Mouse (Mus musculus) limb, embryonic 12.5 days (tissue): ENCODE measurements around the gene Ppp1r12c. TPM values are rescaled to one million over a fixed set of nuclear protein-coding genes. Genes with fewer than 3 reads are reported as not detected.

Source experiments
- ATAC-seq: fragments of 200-750 bp; cut with Nextera tagmentation; 2 replicates; pipeline ENCODE4 v1.8.0; 2017; ENCODE audit warnings: low read depth, moderate TSS enrichment; ENCODE audit not compliant: insufficient number of reproducible peaks, insufficient read depth, low FRiP score, low TSS enrichment
- H3K27ac ChIP-seq: fragments of 300-500 bp; sonication (generic); 2 replicates; pipeline ENCODE4 v1.5.1; 2016; ENCODE audit warnings: mild to moderate bottlenecking, moderate library complexity
- H3K27me3 ChIP-seq: fragments of 300-500 bp; sonication (generic); 2 replicates; pipeline ENCODE4 v1.6.1; 2016; ENCODE audit warnings: mild to moderate bottlenecking, moderate library complexity
- H3K36me3 ChIP-seq: fragments of 300-500 bp; sonication (generic); 2 replicates; pipeline ENCODE4 v1.6.1; 2016; ENCODE audit warnings: mild to moderate bottlenecking, moderate library complexity
- H3K4me1 ChIP-seq: fragments of 300-500 bp; sonication (generic); replicated peaks from 2 replicates; pipeline ENCODE4 v1.6.1; 2016
- H3K4me2 ChIP-seq: fragments of 300-500 bp; sonication (generic); 2 replicates; pipeline ENCODE4 v1.6.1; 2016; ENCODE audit warnings: mild to moderate bottlenecking, moderate library complexity
- H3K4me3 ChIP-seq: fragments of 300-500 bp; sonication (generic); replicated peaks from 2 replicates; pipeline ENCODE4 v1.5.1; 2016; ENCODE audit warnings: mild to moderate bottlenecking
- H3K9ac ChIP-seq: fragments of 300-500 bp; sonication (generic); replicated peaks from 2 replicates; pipeline ENCODE4 v1.6.1; 2016; ENCODE audit warnings: mild to moderate bottlenecking, moderate library complexity
- H3K9me3 ChIP-seq: fragments of 300-500 bp; sonication (generic); 2 replicates; pipeline ENCODE4 v1.6.1; 2016; ENCODE audit warnings: mild to moderate bottlenecking, moderate library complexity
- WGBS: fragments of 180-500 bp; shearing (Covaris S2); methylation state at CpG from one replicate; pipeline ENCODE4 v1.1.7; 2016; 5-methylcytosine and 5-hydroxymethylcytosine counted together
- polyA plus RNA-seq: library from polyadenylated mRNA; unstranded; fragments of >200 nt; fragmentation: Nextera tagmentation; extraction: Ambion mirVana; gene quantifications from 2 replicates; pipeline ENCODE4 v1.2.1, GENCODE M21; 2016

Gene Ppp1r12c
- polyA plus RNA-seq, 1 experiment from 2014 or later, result 65.3 TPM

DNA sequence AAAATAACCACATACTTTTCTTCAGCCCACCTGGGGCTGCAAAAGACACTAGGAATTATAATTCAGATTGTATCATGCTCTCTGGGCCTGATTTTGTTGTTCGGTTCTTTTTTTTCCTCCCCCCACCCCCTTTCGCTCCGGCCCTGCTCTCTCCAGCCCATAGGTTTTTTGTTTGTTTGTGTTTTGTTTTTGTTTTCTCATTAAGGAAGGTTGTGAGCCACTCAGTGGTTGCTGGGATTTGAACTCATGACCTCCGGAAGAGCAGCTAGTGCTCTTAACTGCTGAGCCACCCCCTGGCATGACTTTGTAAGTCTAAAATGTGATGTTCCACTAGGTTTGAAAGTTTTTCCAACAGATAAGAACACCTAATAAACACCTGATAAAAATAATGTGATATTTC, 1.6 kb upstream of the Ppp1r12c start:
- Histone ChIP-seq H3K4me1 (peaks cover 24% of the 10 kb centered on the region), H3K36me3 (peaks cover 6% of the 10 kb centered on the region; the same call in 1 of the 2 replicates), H3K27ac (no peak overlapping the region), H3K27me3 (no peaks in the 10 kb centered on the region), H3K4me3 (no peak overlapping the region), H3K9me3 (no peaks in the 10 kb centered on the region), H3K9ac (no peak overlapping the region), H3K4me2 (0 out of 2 replicates have a peak overlapping the region, but pooled peaks have one; percentile 85)
- WGBS, result 78% methylated on average over 4 of the region's 4 CpGs
- no peak for ATAC-seq

DNA sequence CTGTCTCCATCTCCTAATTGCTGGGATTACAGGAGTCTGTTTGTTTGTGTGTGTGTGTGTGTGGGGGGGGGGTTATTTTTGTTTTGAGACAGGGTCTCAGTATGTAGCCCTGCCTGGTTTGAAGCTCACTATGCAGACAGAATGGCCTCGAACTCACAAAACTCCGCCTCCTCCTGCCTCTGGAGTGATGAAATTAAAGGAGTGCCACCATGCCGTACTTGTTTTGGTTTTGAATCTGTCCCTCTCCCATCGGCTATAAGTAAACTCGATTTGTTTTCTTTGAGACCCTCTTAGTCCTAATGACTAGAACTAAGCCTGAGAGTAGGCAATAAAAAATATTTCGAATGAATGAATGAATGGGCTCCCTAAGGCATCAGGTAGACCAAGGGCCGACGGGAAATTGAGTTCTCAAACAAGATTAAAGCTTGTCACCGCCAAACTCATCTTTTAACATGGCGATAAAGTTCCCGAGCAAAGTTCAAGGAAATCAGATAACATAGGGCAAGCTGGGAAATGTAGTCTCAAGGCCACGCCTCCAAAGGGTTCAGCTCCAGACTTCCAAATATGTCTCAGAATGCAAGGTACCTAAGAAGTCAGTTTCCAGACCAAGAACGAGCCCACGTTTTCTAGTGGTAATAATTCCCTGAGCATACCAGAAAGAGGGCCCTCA, 1.1 kb upstream of the Ppp1r12c start:
- H3K9me3 ChIP-seq, result no peaks in the 10 kb centered on the region
- H3K9ac ChIP-seq, result peak overlapping the region; percentile 95; the same call in 1 of the 2 replicates
- peak overlapping the region; percentile 89; the same call in 1 of the 2 replicates for H3K27ac ChIP-seq
- peak; percentile 48 for ATAC-seq
- H3K4me2 ChIP-seq, result peak overlapping the region; percentile 85
- no peaks in the 10 kb centered on the region for H3K27me3 ChIP-seq
- peaks cover 6% of the 10 kb centered on the region; the same call in 1 of the 2 replicates for H3K36me3 ChIP-seq
- peaks cover 29% of the 10 kb centered on the region for H3K4me1 ChIP-seq
- H3K4me3 ChIP-seq, result peak overlapping the region; percentile 89
- WGBS, result 7% methylated on average over 14 of the region's 14 CpGs

DNA sequence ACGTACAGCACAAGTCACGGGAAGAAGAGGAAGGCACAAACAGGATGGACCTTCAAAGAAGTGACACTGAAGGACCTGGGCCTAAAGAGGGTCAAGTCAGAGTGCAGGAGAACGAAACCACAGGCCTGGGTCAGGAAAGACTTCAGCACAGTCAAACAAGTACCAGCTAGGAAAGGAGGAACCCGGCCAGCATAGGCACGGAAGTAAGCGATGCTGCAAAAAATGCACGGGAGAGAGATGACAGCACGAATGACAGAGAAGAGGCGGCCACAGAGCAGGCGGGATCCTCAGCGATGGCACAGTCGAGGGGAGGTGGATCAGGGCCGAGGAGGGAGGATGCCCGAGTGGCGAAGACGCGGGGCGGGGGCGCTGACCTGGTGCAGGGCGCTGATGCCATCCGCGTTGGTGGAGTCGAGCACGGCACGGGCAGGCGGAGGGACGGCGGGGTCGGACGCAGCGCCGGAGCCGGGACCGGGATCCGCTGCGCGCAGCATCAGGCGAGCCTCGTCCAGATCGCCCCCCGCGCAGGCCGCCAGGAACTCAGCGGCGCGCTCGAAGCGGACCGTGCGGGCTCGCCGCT, 498 bp downstream of the Ppp1r12c start:
- peak overlapping the region; percentile 85 for H3K4me2 ChIP-seq
- no peaks in the 10 kb centered on the region for H3K9me3 ChIP-seq
- peak overlapping the region; percentile 89 for H3K4me3 ChIP-seq
- H3K36me3 ChIP-seq, result peaks cover 20% of the 10 kb centered on the region
- H3K27me3 ChIP-seq, result no peaks in the 10 kb centered on the region
- under 1% methylated on average over 40 of the region's 52 CpGs for WGBS
- peak overlapping the region; percentile 89 for H3K27ac ChIP-seq
- ATAC-seq, result peak; percentile 29
- peak overlapping the region; percentile 95 for H3K9ac ChIP-seq
- peaks cover 29% of the 10 kb centered on the region for H3K4me1 ChIP-seq

DNA sequence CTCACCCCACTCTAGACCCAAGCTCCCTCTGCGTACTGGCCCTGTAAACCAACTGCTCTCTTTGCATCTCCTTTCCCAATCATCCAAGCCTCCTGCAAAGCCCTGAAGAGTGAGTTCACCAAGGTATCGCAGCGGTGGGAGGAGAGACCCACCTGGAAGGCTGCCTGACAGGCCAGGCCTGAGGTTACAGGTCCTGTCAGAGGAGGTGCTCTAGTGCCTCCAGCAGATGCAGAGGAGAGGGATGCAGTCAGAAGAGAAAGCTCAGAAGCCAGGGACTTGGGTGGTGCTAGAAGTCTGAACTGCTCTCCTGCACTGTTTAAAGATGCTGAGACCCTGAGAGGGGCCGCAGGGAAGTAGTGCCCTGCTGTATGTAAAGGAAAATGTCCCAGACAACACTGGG, 2.4 kb downstream of the Ppp1r12c start:
- Histone ChIP-seq H3K36me3 (peaks cover 39% of the 10 kb centered on the region), H3K4me3 (no peak overlapping the region), H3K4me2 (no peak overlapping the region), H3K9ac (no peak overlapping the region), H3K27me3 (no peaks in the 10 kb centered on the region), H3K4me1 (peaks cover 29% of the 10 kb centered on the region), H3K27ac (no peak overlapping the region), H3K9me3 (no peaks in the 10 kb centered on the region)
- ATAC-seq, result no peak
- 83% methylated on average over 4 of the region's 4 CpGs for WGBS

DNA sequence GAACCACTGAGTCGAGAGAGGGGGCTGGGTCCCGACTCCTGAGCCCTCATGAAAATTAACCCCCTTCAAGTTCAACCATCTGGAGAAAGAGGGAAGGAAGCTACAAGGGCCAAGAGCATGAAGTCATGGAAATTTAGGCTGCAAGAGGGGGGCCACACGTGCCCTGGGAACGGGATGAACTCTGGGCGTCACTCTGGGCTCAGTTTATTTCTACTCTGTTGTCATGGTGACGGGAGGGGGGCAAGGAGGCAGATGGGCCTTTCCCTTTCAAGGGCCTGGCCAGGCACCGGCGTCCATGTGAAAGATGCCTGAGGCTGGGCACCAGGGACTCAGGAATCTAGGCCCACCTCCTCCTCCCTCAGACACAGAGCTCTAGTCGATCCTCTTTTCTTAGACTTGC, 3.2 kb downstream of the Ppp1r12c start:
- Histone ChIP-seq H3K27ac (no peak overlapping the region), H3K9ac (peak overlapping the region; percentile 3; the same call in 1 of the 2 replicates), H3K36me3 (peaks cover 45% of the 10 kb centered on the region), H3K4me2 (peak overlapping the region; percentile 15; the same call in 1 of the 2 replicates), H3K9me3 (no peaks in the 10 kb centered on the region), H3K4me1 (peaks cover 31% of the 10 kb centered on the region), H3K27me3 (no peaks in the 10 kb centered on the region), H3K4me3 (no peak overlapping the region)
- no peak for ATAC-seq
- WGBS, result 34% methylated on average over 9 of the region's 9 CpGs

DNA sequence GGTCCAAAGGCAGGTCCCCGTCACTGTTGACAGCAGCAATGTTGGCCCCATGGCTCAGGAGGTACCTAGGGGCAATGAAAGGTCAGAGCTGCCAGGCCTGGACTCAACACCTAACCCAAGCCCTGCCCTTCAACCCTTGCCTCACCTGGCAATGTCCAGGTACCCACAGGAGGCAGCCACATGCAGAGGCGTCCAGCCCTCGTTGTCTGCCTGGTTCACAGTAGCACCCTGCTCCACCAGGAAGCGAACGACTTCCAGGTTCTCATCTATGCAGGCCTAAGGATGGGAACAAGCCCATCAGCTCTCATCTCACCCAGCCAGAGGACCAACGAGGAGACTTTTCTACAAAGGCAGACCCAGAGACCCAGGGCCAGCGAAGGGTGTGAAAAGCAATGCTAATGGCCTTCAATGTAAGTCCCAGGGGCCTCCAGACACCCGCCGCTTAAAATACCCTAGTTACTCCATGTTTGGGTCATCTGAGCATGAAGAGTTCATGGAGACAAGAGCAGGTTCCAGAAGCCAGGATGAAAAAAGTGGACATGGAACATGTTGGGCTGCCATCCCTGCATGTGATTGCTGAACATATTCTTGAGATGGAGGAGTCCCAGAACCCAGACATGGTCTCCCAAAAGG, 4.1 kb downstream of the Ppp1r12c start:
- H3K4me1 ChIP-seq, result peaks cover 39% of the 10 kb centered on the region
- ATAC-seq, result no peak
- no peaks in the 10 kb centered on the region for H3K9me3 ChIP-seq
- H3K4me2 ChIP-seq, result no peak overlapping the region
- H3K27me3 ChIP-seq, result no peaks in the 10 kb centered on the region
- H3K9ac ChIP-seq, result no peak overlapping the region
- peaks cover 53% of the 10 kb centered on the region for H3K36me3 ChIP-seq
- 92% methylated on average over 9 of the region's 9 CpGs for WGBS
- no peak overlapping the region for H3K4me3 ChIP-seq
- no peak overlapping the region for H3K27ac ChIP-seq

DNA sequence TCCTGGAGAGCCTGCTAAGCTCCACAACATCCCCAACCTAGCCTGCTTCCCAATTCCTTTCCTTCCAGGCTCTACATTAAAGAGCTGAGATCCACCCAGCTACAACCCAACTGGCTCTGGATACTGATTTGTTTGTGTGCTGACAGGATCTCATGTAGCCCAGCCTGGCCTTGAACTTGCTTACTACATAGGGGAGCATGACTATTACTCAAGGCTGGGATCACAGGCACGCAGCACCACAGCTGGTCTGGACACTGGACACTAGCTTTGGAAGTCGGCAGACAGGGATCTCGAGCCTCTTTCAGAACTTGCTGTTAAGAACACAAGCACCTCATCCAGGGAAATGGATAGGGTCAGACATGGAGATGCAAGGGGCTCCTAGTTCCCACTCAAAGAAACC, 5.0 kb downstream of the Ppp1r12c start:
- no peak overlapping the region for H3K4me3 ChIP-seq
- H3K4me1 ChIP-seq, result peaks cover 46% of the 10 kb centered on the region
- H3K36me3 ChIP-seq, result peaks cover 61% of the 10 kb centered on the region
- H3K4me2 ChIP-seq, result no peak overlapping the region
- no peaks in the 10 kb centered on the region for H3K9me3 ChIP-seq
- 95% methylated on average over 3 of the region's 3 CpGs for WGBS
- H3K9ac ChIP-seq, result no peak overlapping the region
- no peak overlapping the region for H3K27ac ChIP-seq
- no peaks in the 10 kb centered on the region for H3K27me3 ChIP-seq
- no peak for ATAC-seq

DNA sequence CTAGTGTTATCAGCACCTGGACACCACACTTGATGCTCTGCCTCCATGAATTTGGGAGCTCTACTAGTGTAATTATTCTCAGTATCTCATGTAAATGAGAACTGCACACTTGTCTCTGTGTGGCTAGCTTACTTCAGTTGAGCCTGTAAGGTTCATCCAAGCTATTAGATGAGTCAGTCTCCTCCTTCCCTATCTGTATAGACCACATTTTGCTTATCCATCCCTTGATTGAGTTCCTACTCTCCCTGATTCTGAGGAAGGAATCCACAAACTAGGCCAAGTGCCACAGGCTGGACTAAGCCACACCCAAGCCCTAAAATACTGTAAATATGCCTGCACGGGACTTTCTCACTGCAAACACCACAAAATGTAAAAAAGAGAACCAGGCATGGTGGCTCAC, 7.5 kb downstream of the Ppp1r12c start:
- Histone ChIP-seq H3K27ac (no peak overlapping the region), H3K36me3 (peaks cover 74% of the 10 kb centered on the region), H3K9ac (no peak overlapping the region), H3K4me2 (no peak overlapping the region), H3K4me1 (peaks cover 31% of the 10 kb centered on the region), H3K9me3 (no peaks in the 10 kb centered on the region), H3K27me3 (no peaks in the 10 kb centered on the region), H3K4me3 (no peak overlapping the region)
- 94% methylated on average over 1 of the region's 1 CpGs for WGBS
- ATAC-seq, result no peak

DNA sequence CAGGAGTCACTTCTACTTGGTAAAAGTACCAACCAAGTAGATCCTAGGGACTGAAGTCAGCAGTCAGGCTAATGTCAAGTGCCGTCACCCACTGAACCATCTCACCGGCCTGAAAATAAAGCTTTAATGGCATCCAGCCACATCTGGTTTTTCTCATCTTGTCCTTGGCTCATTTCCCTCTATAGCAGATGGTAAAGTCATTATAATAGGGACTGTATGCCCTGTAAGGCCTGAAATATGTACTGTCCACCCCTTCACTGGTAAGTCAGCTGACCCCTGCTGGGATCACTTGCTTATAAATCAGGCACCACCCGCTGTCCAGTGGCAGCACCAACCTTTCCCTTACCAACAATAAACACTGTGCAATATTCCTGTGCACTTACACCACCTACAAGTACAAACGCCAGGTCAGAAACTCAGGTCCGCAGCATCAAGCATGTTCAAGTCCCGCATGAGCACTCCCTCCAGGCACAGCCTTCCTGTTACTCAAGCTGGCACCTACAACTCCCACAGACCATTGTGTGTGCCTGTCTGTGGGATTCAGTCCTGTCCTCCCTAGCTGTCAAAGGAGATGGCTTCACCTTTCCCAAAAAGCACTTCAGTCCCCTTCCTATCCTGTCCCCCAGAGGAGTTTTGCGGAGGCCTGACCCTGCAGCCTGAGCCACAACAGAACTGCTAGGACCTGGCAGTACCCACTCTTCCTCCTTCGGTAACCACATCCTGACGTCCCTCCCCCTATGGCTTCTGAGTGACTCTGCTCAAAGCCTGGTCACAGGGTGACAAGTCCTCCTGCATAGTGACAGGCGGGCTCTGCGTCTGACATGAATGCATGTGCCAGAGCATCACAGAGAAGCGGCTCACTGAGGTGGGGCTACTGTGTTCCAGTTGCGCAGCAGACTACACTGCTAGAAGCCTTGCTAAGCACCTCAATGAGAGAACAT, 8.9 kb downstream of the Ppp1r12c start:
- Histone ChIP-seq H3K4me3 (no peak overlapping the region), H3K4me1 (peaks cover 18% of the 10 kb centered on the region), H3K27me3 (no peaks in the 10 kb centered on the region), H3K9ac (no peak overlapping the region), H3K27ac (peak overlapping the region; percentile 12; the same call in 1 of the 2 replicates), H3K4me2 (no peak overlapping the region), H3K9me3 (no peaks in the 10 kb centered on the region), H3K36me3 (peaks cover 84% of the 10 kb centered on the region)
- WGBS, result 75% methylated on average over 13 of the region's 13 CpGs
- ATAC-seq, result peak; percentile 56; the same call in 1 of the 2 replicates

DNA sequence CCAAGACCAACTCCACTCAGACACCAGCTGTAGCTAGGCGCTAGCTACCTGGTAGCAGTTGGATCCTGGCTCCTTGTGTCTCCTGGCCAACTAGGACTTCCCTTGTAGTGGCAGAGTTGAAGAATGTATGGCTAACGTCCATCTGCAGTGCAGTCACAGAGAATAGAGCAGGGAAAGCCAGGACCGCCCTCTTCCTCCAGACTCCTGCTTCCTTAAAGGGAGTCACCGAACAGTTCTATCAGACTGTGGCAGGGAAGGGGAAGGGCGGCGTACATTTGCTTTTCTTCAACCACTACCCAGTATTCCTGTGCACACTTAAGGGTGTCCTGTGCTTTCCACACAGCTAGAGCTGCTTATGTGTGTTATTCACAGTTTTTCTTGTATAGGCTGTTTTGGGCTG, 10.2 kb downstream of the Ppp1r12c start:
- H3K9me3 ChIP-seq, result no peaks in the 10 kb centered on the region

More for the DNA sequence above, 10.2 kb downstream of the Ppp1r12c start:
- H3K4me3 ChIP-seq, result no peak overlapping the region
- no peak overlapping the region for H3K27ac ChIP-seq
- H3K27me3 ChIP-seq, result no peaks in the 10 kb centered on the region
- no peak overlapping the region for H3K9ac ChIP-seq
- peaks cover 18% of the 10 kb centered on the region for H3K4me1 ChIP-seq
- no peak overlapping the region for H3K4me2 ChIP-seq
- ATAC-seq, result no peak
- 86% methylated on average over 6 of the region's 6 CpGs for WGBS
- H3K36me3 ChIP-seq, result peaks cover 85% of the 10 kb centered on the region
